Mouse (Mus musculus): ENCODE measurements at regions not wholly inside any gene's neighbourhood (a gene's known extent, or its start where the extent isn't known, plus 50 kb on each side); places are given as distances from the start of the nearest gene placed in this dataset.

GRCm38 (mm10) chr14:99579271-99579759 is 280.8 kb downstream of the Klf5 start:
- no peak overlapping the region for H3K4me2 ChIP-seq
- no peaks in the 10 kb centered on the region for H3K36me3 ChIP-seq (ENCODE audit: control insufficient read depth, insufficient read depth, low read length)
- H3K27ac ChIP-seq (ENCODE audit: low read depth, low read length): no peak overlapping the region
- H3K4me1 ChIP-seq (replicated peaks; ENCODE audit: control insufficient read depth, insufficient read depth, low read length): no peaks in the 10 kb centered on the region
- no peak for DNase-seq (ENCODE audit: low spot score)
- 43% methylated on average over 10 of the region's 10 CpGs for WGBS
- H3K9me3 ChIP-seq (ENCODE audit: control insufficient read depth, low read length): no peaks in the 10 kb centered on the region
- no peak overlapping the region for H3K9ac ChIP-seq (ENCODE audit: low read depth, low read length)
- no peaks in the 10 kb centered on the region for H3K27me3 ChIP-seq (replicated peaks; ENCODE audit: control insufficient read depth, insufficient read depth, low read length)
- ATAC-seq (replicated peaks; ENCODE audit: low FRiP score): no peak
- no peak overlapping the region for H3K4me3 ChIP-seq (ENCODE audit: low read depth, low read length)

GRCm38 (mm10) chr14:99579765-99580266 is 281.3 kb downstream of the Klf5 start:
- 76% methylated on average over 4 of the region's 4 CpGs for WGBS
- Histone ChIP-seq H3K36me3 (ENCODE audit: control insufficient read depth, insufficient read depth, low read length) (no peaks in the 10 kb centered on the region), H3K27me3 (replicated peaks; ENCODE audit: control insufficient read depth, insufficient read depth, low read length) (no peaks in the 10 kb centered on the region), H3K9ac (ENCODE audit: low read depth, low read length) (no peak overlapping the region), H3K4me3 (ENCODE audit: low read depth, low read length) (no peak overlapping the region), H3K27ac (ENCODE audit: low read depth, low read length) (no peak overlapping the region), H3K4me2 (no peak overlapping the region), H3K9me3 (ENCODE audit: control insufficient read depth, low read length) (no peaks in the 10 kb centered on the region), H3K4me1 (replicated peaks; ENCODE audit: control insufficient read depth, insufficient read depth, low read length) (no peaks in the 10 kb centered on the region)
- no peak for DNase-seq (ENCODE audit: low spot score)
- ATAC-seq (replicated peaks; ENCODE audit: low FRiP score): no peak

- ATAC-seq (replicated peaks; ENCODE audit: low FRiP score) (no peak), DNase-seq (ENCODE audit: low spot score) (no peak)
- H3K36me3 ChIP-seq (ENCODE audit: control insufficient read depth, insufficient read depth, low read length): no peaks in the 10 kb centered on the region
- H3K27me3 ChIP-seq (replicated peaks; ENCODE audit: control insufficient read depth, insufficient read depth, low read length): no peaks in the 10 kb centered on the region
- H3K27ac ChIP-seq (ENCODE audit: low read depth, low read length): no peak overlapping the region
- no peaks in the 10 kb centered on the region for H3K9me3 ChIP-seq (ENCODE audit: control insufficient read depth, low read length)
- no peaks in the 10 kb centered on the region for H3K4me1 ChIP-seq (replicated peaks; ENCODE audit: control insufficient read depth, insufficient read depth, low read length)
- H3K4me2 ChIP-seq: no peak overlapping the region
- H3K4me3 ChIP-seq (ENCODE audit: low read depth, low read length): no peak overlapping the region
- WGBS: 51% methylated on average over 7 of the region's 7 CpGs
- no peak overlapping the region for H3K9ac ChIP-seq (ENCODE audit: low read depth, low read length)
Observed at GRCm38 (mm10) chr14:99584144-99584543, 285.7 kb downstream of the Klf5 start.

- H3K4me1 ChIP-seq (replicated peaks; ENCODE audit: control insufficient read depth, insufficient read depth, low read length): no peaks in the 10 kb centered on the region
- H3K9ac ChIP-seq (ENCODE audit: low read depth, low read length): no peak overlapping the region
- no peaks in the 10 kb centered on the region for H3K9me3 ChIP-seq (ENCODE audit: control insufficient read depth, low read length)
- no peaks in the 10 kb centered on the region for H3K27me3 ChIP-seq (replicated peaks; ENCODE audit: control insufficient read depth, insufficient read depth, low read length)
- no peak for ATAC-seq (replicated peaks; ENCODE audit: low FRiP score)
- no peak overlapping the region for H3K4me3 ChIP-seq (ENCODE audit: low read depth, low read length)
- 86% methylated on average over 7 of the region's 7 CpGs for WGBS
- H3K27ac ChIP-seq (ENCODE audit: low read depth, low read length): no peak overlapping the region
- DNase-seq (ENCODE audit: low spot score): no peak
- no peaks in the 10 kb centered on the region for H3K36me3 ChIP-seq (ENCODE audit: control insufficient read depth, insufficient read depth, low read length)
- H3K4me2 ChIP-seq: no peak overlapping the region
Observed at GRCm38 (mm10) chr14:99586029-99586428, 287.5 kb downstream of the Klf5 start.

- 59% methylated on average over 13 of the region's 13 CpGs for WGBS
- ATAC-seq (replicated peaks; ENCODE audit: low FRiP score): no peak
Observed at GRCm38 (mm10) chr14:99590854-99591470, 292.5 kb downstream of the Klf5 start.

GRCm38 (mm10) chr14:99592922-99593321 is 294.4 kb downstream of the Klf5 start:
- ATAC-seq (replicated peaks; ENCODE audit: low FRiP score) (no peak), DNase-seq (ENCODE audit: low spot score) (no peak)
- no peaks in the 10 kb centered on the region for H3K4me1 ChIP-seq (replicated peaks; ENCODE audit: control insufficient read depth, insufficient read depth, low read length)
- no peak overlapping the region for H3K4me2 ChIP-seq
- H3K27ac ChIP-seq (ENCODE audit: low read depth, low read length): no peak overlapping the region
- no peaks in the 10 kb centered on the region for H3K36me3 ChIP-seq (ENCODE audit: control insufficient read depth, insufficient read depth, low read length)
- H3K9me3 ChIP-seq (ENCODE audit: control insufficient read depth, low read length): no peaks in the 10 kb centered on the region
- WGBS: 81% methylated on average over 9 of the region's 9 CpGs
- H3K27me3 ChIP-seq (replicated peaks; ENCODE audit: control insufficient read depth, insufficient read depth, low read length): no peaks in the 10 kb centered on the region
- H3K9ac ChIP-seq (ENCODE audit: low read depth, low read length): no peak overlapping the region
- no peak overlapping the region for H3K4me3 ChIP-seq (ENCODE audit: low read depth, low read length)

More at GRCm38 (mm10) chr14:99590854-99591470, 292.5 kb downstream of the Klf5 start:
- H3K4me3 ChIP-seq (ENCODE audit: low read depth, low read length): no peak overlapping the region
- no peak overlapping the region for H3K9ac ChIP-seq (ENCODE audit: low read depth, low read length)
- no peaks in the 10 kb centered on the region for H3K9me3 ChIP-seq (ENCODE audit: control insufficient read depth, low read length)
- no peak overlapping the region for H3K27ac ChIP-seq (ENCODE audit: low read depth, low read length)
- no peaks in the 10 kb centered on the region for H3K4me1 ChIP-seq (replicated peaks; ENCODE audit: control insufficient read depth, insufficient read depth, low read length)
- H3K36me3 ChIP-seq (ENCODE audit: control insufficient read depth, insufficient read depth, low read length): no peaks in the 10 kb centered on the region
- DNase-seq (ENCODE audit: low spot score): no peak
- H3K27me3 ChIP-seq (replicated peaks; ENCODE audit: control insufficient read depth, insufficient read depth, low read length): no peaks in the 10 kb centered on the region
- no peak overlapping the region for H3K4me2 ChIP-seq

GRCm38 (mm10) chr14:99593864-99594263 is 295.4 kb downstream of the Klf5 start:
- H3K4me2 ChIP-seq: no peak overlapping the region
- ATAC-seq (replicated peaks; ENCODE audit: low FRiP score) (no peak), DNase-seq (ENCODE audit: low spot score) (no peak)
- no peaks in the 10 kb centered on the region for H3K9me3 ChIP-seq (ENCODE audit: control insufficient read depth, low read length)
- H3K27ac ChIP-seq (ENCODE audit: low read depth, low read length): no peak overlapping the region
- H3K4me1 ChIP-seq (replicated peaks; ENCODE audit: control insufficient read depth, insufficient read depth, low read length): no peaks in the 10 kb centered on the region
- no peaks in the 10 kb centered on the region for H3K27me3 ChIP-seq (replicated peaks; ENCODE audit: control insufficient read depth, insufficient read depth, low read length)
- no peaks in the 10 kb centered on the region for H3K36me3 ChIP-seq (ENCODE audit: control insufficient read depth, insufficient read depth, low read length)
- H3K4me3 ChIP-seq (ENCODE audit: low read depth, low read length): no peak overlapping the region
- WGBS: 79% methylated on average over 6 of the region's 6 CpGs
- no peak overlapping the region for H3K9ac ChIP-seq (ENCODE audit: low read depth, low read length)

- Histone ChIP-seq H3K9ac (ENCODE audit: low read depth, low read length) (no peak overlapping the region), H3K4me3 (ENCODE audit: low read depth, low read length) (no peak overlapping the region), H3K36me3 (ENCODE audit: control insufficient read depth, insufficient read depth, low read length) (no peaks in the 10 kb centered on the region), H3K27ac (ENCODE audit: low read depth, low read length) (no peak overlapping the region), H3K9me3 (ENCODE audit: control insufficient read depth, low read length) (no peaks in the 10 kb centered on the region), H3K4me1 (replicated peaks; ENCODE audit: control insufficient read depth, insufficient read depth, low read length) (no peaks in the 10 kb centered on the region), H3K4me2 (no peak overlapping the region), H3K27me3 (replicated peaks; ENCODE audit: control insufficient read depth, insufficient read depth, low read length) (no peaks in the 10 kb centered on the region)
- ATAC-seq (replicated peaks; ENCODE audit: low FRiP score) (no peak), DNase-seq (ENCODE audit: low spot score) (no peak)
- WGBS: 78% methylated on average over 5 of the region's 5 CpGs
Observed at GRCm38 (mm10) chr14:99601900-99602299, 303.4 kb downstream of the Klf5 start.

- Histone ChIP-seq H3K27ac (ENCODE audit: low read depth, low read length) (no peak overlapping the region), H3K4me3 (ENCODE audit: low read depth, low read length) (no peak overlapping the region), H3K9ac (ENCODE audit: low read depth, low read length) (no peak overlapping the region), H3K36me3 (ENCODE audit: control insufficient read depth, insufficient read depth, low read length) (no peaks in the 10 kb centered on the region), H3K4me2 (no peak overlapping the region), H3K9me3 (ENCODE audit: control insufficient read depth, low read length) (no peaks in the 10 kb centered on the region), H3K27me3 (replicated peaks; ENCODE audit: control insufficient read depth, insufficient read depth, low read length) (no peaks in the 10 kb centered on the region), H3K4me1 (replicated peaks; ENCODE audit: control insufficient read depth, insufficient read depth, low read length) (no peaks in the 10 kb centered on the region)
- 67% methylated on average over 2 of the region's 2 CpGs for WGBS
- no peak for ATAC-seq (replicated peaks; ENCODE audit: low FRiP score)
- no peak for DNase-seq (ENCODE audit: low spot score)
Observed at GRCm38 (mm10) chr14:99603257-99603656, 304.8 kb downstream of the Klf5 start.

Data from liver, embryonic 11.5 days (tissue).